Mouse (Mus musculus): Measurements from ENCODE around the gene Caskin1. TPM values are rescaled to one million over a fixed set of nuclear protein-coding genes. Genes with fewer than 3 reads are reported as not detected.

Gene Caskin1
- polyA plus RNA-seq, 1 experiment from 2014 or later = 8.0 TPM

- peak overlapping the region; percentile 89 for H3K9ac ChIP-seq (ENCODE audit: low read length)
- H3K9me3 ChIP-seq (ENCODE audit: control insufficient read depth, low read length) = no peaks in the 10 kb centered on the region
- no peak overlapping the region for H3K27ac ChIP-seq (ENCODE audit: low read depth, low read length)
- peak overlapping the region; percentile 90; the same call in 1 of the 2 replicates for H3K4me2 ChIP-seq (ENCODE audit: low read depth, low read length, severe bottlenecking)
- H3K27me3 ChIP-seq (ENCODE audit: control insufficient read depth, insufficient read depth, low read length) = no peaks in the 10 kb centered on the region
- no peaks in the 10 kb centered on the region for H3K36me3 ChIP-seq (ENCODE audit: control insufficient read depth, insufficient read depth, low read length)
- peaks cover 26% of the 10 kb centered on the region for H3K4me1 ChIP-seq (replicated peaks; ENCODE audit: control insufficient read depth, insufficient read depth, low read length)
- WGBS = 27% methylated on average over 8 of the region's 8 CpGs
- H3K4me3 ChIP-seq (ENCODE audit: low read depth, low read length) = peak overlapping the region; percentile 83
- DNase-seq (ENCODE audit: low spot score) (no peak), ATAC-seq (replicated peaks; ENCODE audit: low FRiP score) (no peak)
These were observed 42.1 kb downstream of the Caskin1 start for GRCm38 (mm10) chr17:24530361-24531050.

GRCm38 (mm10) chr17:24531064-24531463 lies 42.7 kb downstream of the Caskin1 start:
- H3K4me2 ChIP-seq (ENCODE audit: low read depth, low read length, severe bottlenecking) = no peak overlapping the region
- no peak overlapping the region for H3K9ac ChIP-seq (ENCODE audit: low read length)
- H3K27me3 ChIP-seq (ENCODE audit: control insufficient read depth, insufficient read depth, low read length) = no peaks in the 10 kb centered on the region
- DNase-seq (ENCODE audit: low spot score) = no peak
- 71% methylated on average over 3 of the region's 3 CpGs for WGBS
- H3K27ac ChIP-seq (ENCODE audit: low read depth, low read length) = 0 out of 2 replicates have a peak overlapping the region, but pooled peaks have one; percentile 2
- H3K36me3 ChIP-seq (ENCODE audit: control insufficient read depth, insufficient read depth, low read length) = no peaks in the 10 kb centered on the region
- ATAC-seq (replicated peaks; ENCODE audit: low FRiP score) = no peak
- no peaks in the 10 kb centered on the region for H3K9me3 ChIP-seq (ENCODE audit: control insufficient read depth, low read length)
- H3K4me1 ChIP-seq (replicated peaks; ENCODE audit: control insufficient read depth, insufficient read depth, low read length) = peaks cover 26% of the 10 kb centered on the region
- no peak overlapping the region; the same call in 1 of the 2 replicates for H3K4me3 ChIP-seq (ENCODE audit: low read depth, low read length)

GRCm38 (mm10) chr17:24532045-24532444 lies 43.6 kb downstream of the Caskin1 start:
- no peaks in the 10 kb centered on the region for H3K36me3 ChIP-seq (ENCODE audit: control insufficient read depth, insufficient read depth, low read length)
- DNase-seq (ENCODE audit: low spot score) (peak; percentile 54), ATAC-seq (replicated peaks; ENCODE audit: low FRiP score) (no peak)
- H3K4me3 ChIP-seq (ENCODE audit: low read depth, low read length) = no peak overlapping the region
- H3K9me3 ChIP-seq (ENCODE audit: control insufficient read depth, low read length) = no peaks in the 10 kb centered on the region
- H3K9ac ChIP-seq (ENCODE audit: low read length) = no peak overlapping the region
- H3K27me3 ChIP-seq (ENCODE audit: control insufficient read depth, insufficient read depth, low read length) = no peaks in the 10 kb centered on the region
- H3K27ac ChIP-seq (ENCODE audit: low read depth, low read length) = no peak overlapping the region
- H3K4me2 ChIP-seq (ENCODE audit: low read depth, low read length, severe bottlenecking) = no peak overlapping the region
- peaks cover 22% of the 10 kb centered on the region for H3K4me1 ChIP-seq (replicated peaks; ENCODE audit: control insufficient read depth, insufficient read depth, low read length)
- 80% methylated on average over 7 of the region's 7 CpGs for WGBS

- H3K4me3 ChIP-seq (ENCODE audit: low read depth, low read length) = peak overlapping the region; percentile 24
- peak overlapping the region; percentile 41; the same call in 1 of the 2 replicates for H3K9ac ChIP-seq (ENCODE audit: low read length)
- H3K9me3 ChIP-seq (ENCODE audit: control insufficient read depth, low read length) = no peaks in the 10 kb centered on the region
- H3K27ac ChIP-seq (ENCODE audit: low read depth, low read length) = no peak overlapping the region
- H3K4me1 ChIP-seq (replicated peaks; ENCODE audit: control insufficient read depth, insufficient read depth, low read length) = peaks cover 22% of the 10 kb centered on the region
- ATAC-seq (replicated peaks; ENCODE audit: low FRiP score) (peak; percentile 76), DNase-seq (ENCODE audit: low spot score) (peak; percentile 92)
- H3K4me2 ChIP-seq (ENCODE audit: low read depth, low read length, severe bottlenecking) = peak overlapping the region; percentile 60
- H3K36me3 ChIP-seq (ENCODE audit: control insufficient read depth, insufficient read depth, low read length) = no peaks in the 10 kb centered on the region
- H3K27me3 ChIP-seq (ENCODE audit: control insufficient read depth, insufficient read depth, low read length) = no peaks in the 10 kb centered on the region
- 5% methylated on average over 53 of the region's 53 CpGs for WGBS
These were observed 44.9 kb downstream of the Caskin1 start for GRCm38 (mm10) chr17:24533099-24533992.

GRCm38 (mm10) chr17:24534160-24534718 lies 45.8 kb downstream of the Caskin1 start, which contains the start of gene Rab26:
Rab26 (minus strand) TSS chr17:24534210.
- Histone ChIP-seq H3K9ac (ENCODE audit: low read length) (peak within 1 kb of the TSS; percentile 41; the same call in 1 of the 2 replicates), H3K4me3 (ENCODE audit: low read depth, low read length) (peak within 1 kb of the TSS; percentile 24), H3K36me3 (ENCODE audit: control insufficient read depth, insufficient read depth, low read length) (no peaks in the 10 kb centered on the region), H3K27me3 (ENCODE audit: control insufficient read depth, insufficient read depth, low read length) (no peaks in the 10 kb centered on the region), H3K4me2 (ENCODE audit: low read depth, low read length, severe bottlenecking) (peak within 1 kb of the TSS; percentile 60), H3K4me1 (replicated peaks; ENCODE audit: control insufficient read depth, insufficient read depth, low read length) (peaks cover 22% of the 10 kb centered on the region), H3K27ac (ENCODE audit: low read depth, low read length) (no peak within 1 kb of the TSS), H3K9me3 (ENCODE audit: control insufficient read depth, low read length) (no peaks in the 10 kb centered on the region)
- ATAC-seq (replicated peaks; ENCODE audit: low FRiP score) (no peak), DNase-seq (ENCODE audit: low spot score) (no peak)
- 90% methylated on average over 8 of the region's 8 CpGs for WGBS

GRCm38 (mm10) chr17:24535300-24535699 lies 46.9 kb downstream of the Caskin1 start:
- Histone ChIP-seq H3K9ac (ENCODE audit: low read length) (no peak overlapping the region), H3K9me3 (ENCODE audit: control insufficient read depth, low read length) (no peaks in the 10 kb centered on the region), H3K4me2 (ENCODE audit: low read depth, low read length, severe bottlenecking) (no peak overlapping the region), H3K27me3 (ENCODE audit: control insufficient read depth, insufficient read depth, low read length) (no peaks in the 10 kb centered on the region), H3K4me3 (ENCODE audit: low read depth, low read length) (no peak overlapping the region), H3K36me3 (ENCODE audit: control insufficient read depth, insufficient read depth, low read length) (no peaks in the 10 kb centered on the region), H3K4me1 (replicated peaks; ENCODE audit: control insufficient read depth, insufficient read depth, low read length) (peaks cover 12% of the 10 kb centered on the region), H3K27ac (ENCODE audit: low read depth, low read length) (no peak overlapping the region)
- ATAC-seq (replicated peaks; ENCODE audit: low FRiP score) (no peak), DNase-seq (ENCODE audit: low spot score) (peak; percentile 43)
- WGBS = 60% methylated on average over 5 of the region's 5 CpGs

GRCm38 (mm10) chr17:24537536-24537935 lies 49.1 kb downstream of the Caskin1 start:
- H3K9ac ChIP-seq (ENCODE audit: low read length) = no peak overlapping the region

GRCm38 (mm10) chr17:24538950-24539349 lies 50.5 kb downstream of the Caskin1 start:
- H3K9me3 ChIP-seq (ENCODE audit: control insufficient read depth, low read length) = no peaks in the 10 kb centered on the region
- H3K27me3 ChIP-seq (ENCODE audit: control insufficient read depth, insufficient read depth, low read length) = no peaks in the 10 kb centered on the region
- WGBS = 71% methylated on average over 8 of the region's 8 CpGs
- no peak overlapping the region for H3K4me2 ChIP-seq (ENCODE audit: low read depth, low read length, severe bottlenecking)
- no peak overlapping the region for H3K27ac ChIP-seq (ENCODE audit: low read depth, low read length)
- no peaks in the 10 kb centered on the region for H3K36me3 ChIP-seq (ENCODE audit: control insufficient read depth, insufficient read depth, low read length)
- no peak overlapping the region for H3K9ac ChIP-seq (ENCODE audit: low read length)
- H3K4me3 ChIP-seq (ENCODE audit: low read depth, low read length) = no peak overlapping the region
- DNase-seq (ENCODE audit: low spot score) (peak; percentile 72), ATAC-seq (replicated peaks; ENCODE audit: low FRiP score) (0 out of 2 replicates have a peak, but pooled peaks have one; percentile 30)
- H3K4me1 ChIP-seq (replicated peaks; ENCODE audit: control insufficient read depth, insufficient read depth, low read length) = no peaks in the 10 kb centered on the region

More at GRCm38 (mm10) chr17:24537536-24537935, 49.1 kb downstream of the Caskin1 start:
- peaks cover 7% of the 10 kb centered on the region for H3K4me1 ChIP-seq (replicated peaks; ENCODE audit: control insufficient read depth, insufficient read depth, low read length)
- ATAC-seq (replicated peaks; ENCODE audit: low FRiP score) = no peak
- 48% methylated on average over 3 of the region's 3 CpGs for WGBS
- no peak overlapping the region for H3K4me3 ChIP-seq (ENCODE audit: low read depth, low read length)
- H3K4me2 ChIP-seq (ENCODE audit: low read depth, low read length, severe bottlenecking) = no peak overlapping the region
- H3K9me3 ChIP-seq (ENCODE audit: control insufficient read depth, low read length) = no peaks in the 10 kb centered on the region
- DNase-seq (ENCODE audit: low spot score) = no peak
- no peaks in the 10 kb centered on the region for H3K27me3 ChIP-seq (ENCODE audit: control insufficient read depth, insufficient read depth, low read length)
- H3K36me3 ChIP-seq (ENCODE audit: control insufficient read depth, insufficient read depth, low read length) = no peaks in the 10 kb centered on the region
- no peak overlapping the region for H3K27ac ChIP-seq (ENCODE audit: low read depth, low read length)
